Mouse (Mus musculus) cerebellum, adult (tissue): ENCODE results near the gene St8sia1.
A peak's percentile ranks its signal among the peaks of the same experiment; 100 is the strongest.
"Not testable (repeated sequence)": the region's sequence is repeated elsewhere in the genome, so short reads cannot be mapped to it uniquely, and the experiment has no call there.

Experiments used
- ATAC-seq: cut with Nextera tagmentation; 2 replicates; pipeline ENCODE4 v1.9.2; 2017; ENCODE audit warnings: mild to moderate bottlenecking, moderate library complexity, mixed read lengths; ENCODE audit not compliant: insufficient number of reproducible peaks, low FRiP score, low TSS enrichment

St8sia1 gene

DNA sequence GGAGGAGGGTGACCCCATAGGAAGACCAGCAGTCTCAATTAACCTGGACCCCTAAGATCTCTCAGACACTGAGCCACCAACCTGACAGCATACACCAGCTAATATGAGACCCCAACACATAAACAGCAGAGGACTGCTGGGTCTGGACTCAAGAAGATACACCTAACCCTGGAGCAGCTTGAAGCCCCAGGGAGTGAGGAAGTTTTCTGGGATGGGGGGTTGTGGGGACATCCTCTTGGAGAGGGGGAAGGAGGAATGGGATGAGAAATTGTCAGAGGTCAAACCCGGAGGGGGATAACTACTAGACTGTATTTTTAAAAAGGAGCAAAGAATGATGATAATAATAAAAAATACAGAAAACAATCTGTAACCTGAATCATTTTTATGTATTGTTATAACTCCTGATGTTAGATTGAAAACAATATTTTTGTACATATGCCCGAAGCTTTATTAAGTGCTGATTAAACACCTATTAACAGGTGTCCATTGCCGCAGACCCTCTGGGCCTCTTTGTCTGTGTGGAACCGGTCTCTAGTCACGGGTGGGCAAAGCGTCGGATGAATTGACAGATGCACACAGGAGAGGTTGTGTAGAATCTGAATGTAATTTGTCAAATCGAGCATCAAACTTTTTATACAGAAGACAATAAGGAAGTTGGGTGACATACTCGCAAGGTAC is 21.4 kb upstream of the St8sia1 start:
- ATAC-seq, result not testable (repeated sequence)

- ATAC-seq, result no peak
These were observed 15.7 kb upstream of the St8sia1 start for GRCm38 (mm10) chr6:142979665-142980660.

GRCm38 (mm10) chr6:142977221-142977620 is 13.0 kb upstream of the St8sia1 start:
- no peak for ATAC-seq

DNA sequence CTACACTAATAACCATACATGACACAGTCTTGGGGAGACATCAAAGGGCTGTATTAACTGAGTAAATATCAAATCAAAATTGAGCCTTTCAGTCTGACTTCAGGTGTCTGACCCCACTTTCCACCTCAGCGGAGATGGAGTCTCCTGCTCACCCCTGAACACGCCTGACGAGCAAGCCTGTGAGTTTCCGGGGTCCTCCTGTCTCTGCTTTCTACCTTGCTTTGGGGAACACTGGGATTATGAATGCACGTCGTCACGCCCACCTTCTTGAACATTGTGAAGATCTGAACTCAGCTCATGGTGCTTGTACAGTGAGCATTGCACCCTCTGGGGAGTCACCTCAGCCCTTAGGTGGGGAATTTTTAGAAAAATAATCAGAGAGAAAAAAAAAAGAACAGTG is 9.0 kb upstream of the St8sia1 start:
- ATAC-seq, result no peak

- no peak for ATAC-seq
These were observed 8.0 kb upstream of the St8sia1 start for GRCm38 (mm10) chr6:142972205-142972604.

DNA sequence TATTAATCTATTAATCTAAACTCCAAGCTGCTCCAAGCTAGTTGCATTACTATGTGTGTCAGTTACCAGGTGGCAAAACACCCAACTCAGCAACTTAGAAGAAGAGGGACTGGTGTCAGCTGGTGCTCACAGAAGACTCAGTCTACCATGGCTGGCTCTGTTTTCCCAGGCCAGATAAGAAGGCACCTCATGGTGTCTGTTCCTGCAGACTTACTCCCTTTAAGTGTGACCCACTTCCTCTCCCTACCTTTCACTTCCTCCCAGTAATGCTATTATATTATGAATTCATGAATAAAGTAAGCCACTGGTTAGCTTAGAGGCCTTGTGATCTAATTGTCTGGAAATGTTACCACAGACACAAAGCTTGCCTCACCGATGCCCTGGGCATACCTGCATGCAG is 3.2 kb upstream of the St8sia1 start:
- no peak for ATAC-seq

DNA sequence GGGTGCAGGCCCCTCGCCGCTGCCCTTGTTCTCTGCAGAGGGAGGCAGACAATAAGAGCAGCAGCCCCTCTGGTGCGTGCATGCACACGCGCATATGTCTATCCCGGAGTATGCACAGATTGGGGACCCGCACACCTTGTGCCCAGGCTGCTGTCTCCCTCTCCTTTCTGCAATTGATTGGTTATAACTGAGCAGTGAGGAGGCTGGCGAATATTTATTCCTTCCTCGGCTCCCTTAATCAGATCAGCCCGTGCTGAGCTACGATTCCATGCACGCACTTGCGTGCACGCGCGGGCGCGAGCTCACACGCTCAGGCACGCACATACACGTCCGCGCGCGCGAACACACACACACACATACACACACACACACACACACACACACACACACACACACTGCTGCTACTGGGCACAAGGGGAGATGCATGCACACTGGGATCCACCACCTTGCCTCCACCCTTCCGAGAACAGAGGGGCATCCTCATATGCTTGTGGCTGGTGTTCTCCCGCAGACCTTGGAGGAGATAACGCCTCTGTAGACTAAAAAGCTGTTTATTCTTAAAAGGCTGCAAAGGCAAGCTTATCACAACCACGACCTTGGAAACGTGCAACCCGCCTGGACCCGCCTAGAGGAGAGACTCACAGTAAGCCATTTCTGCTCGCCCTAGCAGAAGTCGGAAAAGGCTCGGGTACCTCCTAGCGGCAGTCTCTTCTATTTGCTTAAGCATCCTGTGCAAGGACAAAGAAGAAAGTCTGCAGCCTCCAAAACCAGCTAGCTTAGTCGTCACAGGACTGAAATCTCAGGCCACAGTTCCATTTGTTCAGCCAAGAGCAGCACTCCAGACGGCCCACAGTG is 506 bp upstream of the St8sia1 start:
- ATAC-seq, result peak; percentile 84

GRCm38 (mm10) chr6:142963480-142964075 is 674 bp downstream of the St8sia1 start:
- peak; percentile 10; the same call in 1 of the 2 replicates for ATAC-seq

DNA sequence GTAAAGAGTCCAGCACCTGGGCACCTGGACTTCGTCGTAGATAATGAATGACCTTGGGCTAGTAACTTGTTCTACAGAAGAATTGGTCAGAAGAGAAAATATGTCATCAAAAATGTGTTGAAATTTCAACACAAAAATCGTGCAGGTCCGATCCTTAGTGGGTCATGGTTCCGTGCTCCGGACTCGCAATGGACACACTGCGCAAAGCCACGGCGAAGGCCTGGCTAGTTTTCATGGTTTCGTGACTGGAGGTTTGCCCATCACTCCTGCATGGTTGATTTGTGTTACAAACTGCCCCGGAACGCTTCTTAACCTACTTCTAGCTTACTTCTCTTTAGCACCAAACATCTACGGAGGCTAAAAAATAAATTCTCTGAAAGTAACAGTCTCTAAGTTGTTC is 1.4 kb downstream of the St8sia1 start:
- ATAC-seq, result no peak

- no peak for ATAC-seq
These were observed 1.8 kb downstream of the St8sia1 start for GRCm38 (mm10) chr6:142962476-142962875.

GRCm38 (mm10) chr6:142961721-142962455 is 2.4 kb downstream of the St8sia1 start:
- no peak for ATAC-seq

- no peak for ATAC-seq
These were observed 7.7 kb downstream of the St8sia1 start for GRCm38 (mm10) chr6:142956556-142956955.

DNA sequence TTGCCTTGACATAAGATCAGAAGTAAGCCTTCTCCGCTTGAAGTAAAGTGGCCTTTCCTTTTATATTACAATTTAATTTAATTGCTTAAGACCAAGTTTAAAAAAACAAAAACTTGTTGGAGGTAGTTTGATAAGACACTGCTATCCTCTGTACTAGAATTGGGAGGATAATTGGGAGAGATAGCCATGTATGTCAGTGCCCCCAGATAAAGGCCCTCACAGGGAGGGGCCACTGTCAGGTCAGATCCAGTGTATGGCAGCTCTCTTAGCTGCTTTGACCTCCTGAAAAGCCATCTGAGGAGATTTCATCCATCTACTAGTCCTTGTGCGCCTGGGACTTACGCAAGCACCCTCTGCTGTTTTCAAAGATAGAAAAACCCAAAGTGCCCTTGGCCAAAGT is 9.0 kb downstream of the St8sia1 start:
- no peak for ATAC-seq

DNA sequence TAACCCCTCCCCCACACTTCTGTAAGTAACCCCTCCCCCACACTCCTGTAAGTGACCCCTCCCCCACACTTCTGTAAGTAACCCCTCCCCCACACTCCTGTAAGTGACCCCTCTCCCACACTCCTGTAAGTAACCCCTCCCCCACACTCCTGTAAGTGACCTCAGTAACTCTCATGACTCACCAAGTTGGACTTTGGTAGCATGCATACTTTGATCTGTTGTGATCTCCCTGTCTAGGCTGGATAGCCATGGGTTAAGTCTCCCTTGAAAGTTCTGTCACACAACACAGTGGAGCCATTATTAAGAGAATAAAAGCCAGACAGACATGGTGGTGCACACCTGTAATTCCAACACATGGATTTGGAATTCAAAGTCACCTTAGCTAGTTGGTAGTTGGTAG is 11.1 kb downstream of the St8sia1 start:
- no peak for ATAC-seq

DNA sequence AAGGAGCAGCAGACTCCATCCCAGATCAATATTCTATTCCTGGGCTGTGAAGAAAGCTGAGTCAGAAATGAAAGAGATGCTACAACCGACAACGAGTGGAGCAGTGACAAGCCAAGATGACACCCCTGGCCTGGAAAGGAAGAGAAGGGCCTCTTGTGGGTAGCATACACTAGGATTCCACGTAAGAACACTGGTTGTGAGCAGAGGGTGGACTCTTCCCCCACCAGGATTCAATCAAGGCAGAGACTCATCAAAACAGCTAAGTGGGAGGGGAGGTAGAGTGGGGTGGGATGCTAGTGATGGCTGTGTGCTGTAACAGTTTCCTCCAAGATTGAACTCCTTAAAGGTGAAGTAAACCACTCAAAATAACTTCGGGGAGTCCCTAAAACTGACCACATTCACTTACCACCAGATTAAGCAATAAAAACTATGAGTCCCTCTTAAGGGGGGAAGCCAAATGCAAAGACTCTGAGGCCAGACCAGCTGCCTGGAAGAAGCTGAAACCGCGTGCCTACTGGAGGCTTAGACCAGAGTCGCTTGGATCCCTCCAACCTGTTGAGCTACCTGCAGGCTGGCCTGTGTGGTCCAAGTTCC is 11.8 kb downstream of the St8sia1 start:
- no peak for ATAC-seq

GRCm38 (mm10) chr6:142951564-142952308 is 12.5 kb downstream of the St8sia1 start:
- ATAC-seq, result no peak

DNA sequence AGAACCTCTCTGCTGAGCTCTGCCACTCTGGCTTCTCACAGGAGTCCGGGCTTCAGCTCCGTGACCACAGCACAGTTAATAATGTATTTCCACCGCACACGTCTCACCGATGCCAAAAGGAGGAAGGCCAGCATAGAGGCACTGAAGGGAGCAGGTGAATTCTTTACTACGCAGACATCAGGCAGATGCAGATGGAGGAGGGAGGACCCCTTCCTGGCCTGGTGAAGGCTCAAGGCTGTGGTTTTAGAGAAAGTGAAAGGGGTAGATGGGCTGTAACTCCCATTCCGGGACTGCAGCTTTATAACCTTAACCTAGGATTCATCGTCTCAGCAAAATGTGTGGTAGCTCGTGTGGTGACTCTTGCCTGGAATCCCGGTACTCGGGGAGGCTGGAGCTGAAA is 13.9 kb downstream of the St8sia1 start:
- ATAC-seq, result no peak

DNA sequence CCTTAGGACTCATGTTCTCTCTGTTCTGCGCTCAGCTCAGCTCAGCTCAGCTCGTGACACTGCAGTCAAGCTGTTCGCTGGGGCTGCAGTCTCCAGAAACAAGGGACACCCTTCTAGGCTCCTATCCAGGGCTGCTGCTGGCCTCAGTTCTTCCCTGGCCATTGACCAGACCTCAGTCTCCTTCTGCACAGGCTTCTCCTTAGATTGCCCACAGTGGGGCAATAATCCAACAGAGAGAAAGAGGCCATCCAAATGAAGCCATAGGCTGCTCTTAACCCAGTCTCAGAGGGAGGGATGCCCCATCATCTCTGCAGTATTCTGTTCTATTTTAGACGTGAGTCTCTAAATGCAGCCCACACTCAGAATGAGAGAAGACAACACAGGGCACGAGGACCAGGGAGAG is 15.3 kb downstream of the St8sia1 start:
- ATAC-seq, result peak; percentile 86
